Mouse (Mus musculus): ENCODE data around the gene Car5a.

GRCm38 (mm10) chr8:121926266-121926665, 18.4 kb downstream of the Car5a start:
- TF ChIP-seq CTCF (IDR thresholded peaks at IDR 0.05; ENCODE audit: low read depth, low read length) (no peak), POLR2A (IDR thresholded peaks at IDR 0.05; ENCODE audit: borderline replicate concordance, low read depth, low read length) (no peak)

Data from bone marrow macrophage, adult 2 months (primary cell).